Mouse (Mus musculus) midbrain, postnatal 0 days (tissue): ENCODE measurements at regions not wholly inside any gene's neighbourhood (a gene's known extent, or its start where the extent isn't known, plus 50 kb on each side); places are given as distances from the start of the nearest gene placed in this dataset.

Experiments used
- ATAC-seq: fragments of 200-750 bp; cut with Nextera tagmentation; 2 replicates; pipeline ENCODE4 v1.8.0; 2017; ENCODE audit warnings: moderate number of reproducible peaks, mild to moderate bottlenecking, moderate TSS enrichment, moderate library complexity; ENCODE audit not compliant: low FRiP score
- DNase-seq: peaks from one replicate; pipeline ENCODE4 v3.0.0-alpha.2; 2015; ENCODE audit warnings: low spot score
- H3K27ac ChIP-seq: fragments of 300-500 bp; sonication (generic); 2 replicates; pipeline ENCODE4 v1.5.1; 2014; ENCODE audit warnings: low read depth, mild to moderate bottlenecking, low read length, mixed read lengths
- H3K27me3 ChIP-seq: fragments of 300-500 bp; sonication (generic); 2 replicates; pipeline ENCODE4 v1.6.1; 2014; ENCODE audit warnings: low read length, control low read depth, mixed read lengths; ENCODE audit not compliant: insufficient read depth
- H3K36me3 ChIP-seq: fragments of 300-500 bp; sonication (generic); 2 replicates; pipeline ENCODE4 v1.6.1; 2014; ENCODE audit warnings: low read length, control low read depth, mixed read lengths; ENCODE audit not compliant: insufficient read depth
- H3K4me1 ChIP-seq: fragments of 300-500 bp; sonication (generic); 2 replicates; pipeline ENCODE4 v1.6.1; 2014; ENCODE audit warnings: mild to moderate bottlenecking, control low read depth, antibody characterized with exemption, low read length, mixed read lengths; ENCODE audit not compliant: insufficient read depth
- H3K4me2 ChIP-seq: fragments of 300-500 bp; sonication (generic); 2 replicates; pipeline ENCODE4 v1.6.1; 2014; ENCODE audit warnings: low read depth, mild to moderate bottlenecking, low read length, mixed read lengths; ENCODE audit not compliant: poor library complexity, severe bottlenecking
- H3K4me3 ChIP-seq: fragments of 300-500 bp; sonication (generic); 2 replicates; pipeline ENCODE4 v1.5.1; 2014; ENCODE audit warnings: low read depth, mild to moderate bottlenecking, low read length, moderate library complexity
- H3K9ac ChIP-seq: fragments of 300-500 bp; sonication (generic); replicated peaks from 2 replicates; pipeline ENCODE4 v1.6.1; 2014; ENCODE audit warnings: mild to moderate bottlenecking, low read length, moderate library complexity, mixed read lengths; ENCODE audit not compliant: poor library complexity, severe bottlenecking
- H3K9me3 ChIP-seq: fragments of 300-500 bp; sonication (generic); 2 replicates; pipeline ENCODE4 v1.6.1; 2016; ENCODE audit warnings: low read length, control low read depth
- CTCF ChIP-seq: IDR thresholded peaks from 2 replicates; pipeline ENCODE4 v1.5.1; 2016; ENCODE audit warnings: antibody characterized with exemption, mild to moderate bottlenecking
- WGBS: fragments of 180-500 bp; shearing (Covaris S2); extraction: QIAGEN DNeasy Blood & Tissue Kit; methylation state at CpG from one replicate; pipeline ENCODE4 v1.1.7; 2014; 5-methylcytosine and 5-hydroxymethylcytosine counted together

DNA sequence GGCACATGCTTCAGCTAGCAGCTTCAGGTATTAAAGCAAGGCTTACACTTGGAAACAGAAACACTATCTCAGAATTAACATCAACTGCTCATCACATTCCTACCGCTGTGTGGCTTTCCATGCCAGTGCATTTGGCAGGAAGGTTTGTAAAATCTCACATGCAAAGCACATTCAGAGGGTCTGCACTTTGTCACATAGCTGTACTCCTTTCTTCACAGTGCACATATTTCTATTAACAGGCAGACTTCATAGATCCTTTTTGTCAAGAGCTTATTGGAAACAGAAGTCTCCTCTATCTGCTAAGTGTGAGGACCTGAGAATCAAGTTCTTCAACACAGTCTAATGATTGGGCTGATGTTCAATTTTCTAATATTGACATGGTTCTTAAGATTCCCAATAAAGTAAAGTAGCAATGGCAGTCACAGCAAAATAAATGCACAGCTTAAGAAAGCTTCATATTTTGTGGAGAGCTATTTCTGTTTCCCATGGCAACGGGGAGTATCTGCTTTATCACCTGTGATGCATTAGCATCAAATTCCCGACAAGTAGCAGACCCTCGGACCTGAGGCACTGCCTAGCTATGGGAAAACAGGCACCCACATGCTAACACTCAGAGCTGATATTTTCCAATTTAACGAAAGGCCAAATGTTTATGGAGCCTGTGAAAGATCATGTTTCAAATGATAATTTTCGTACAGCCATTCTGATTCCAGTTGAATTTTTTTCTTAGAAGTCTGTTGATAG lies 876.8 kb upstream of the Igfbp7 start:
- 49% methylated on average over 6 of the region's 6 CpGs for WGBS
- DNase-seq (peak; percentile 10), ATAC-seq (no peak; the same call in 1 of the 2 replicates)
- H3K36me3 ChIP-seq: no peaks in the 10 kb centered on the region
- no peaks in the 10 kb centered on the region for H3K9me3 ChIP-seq
- peak; percentile 39 for TF ChIP-seq CTCF
- H3K4me3 ChIP-seq: no peak overlapping the region
- no peak overlapping the region for H3K9ac ChIP-seq
- no peak overlapping the region for H3K27ac ChIP-seq
- H3K27me3 ChIP-seq: no peaks in the 10 kb centered on the region
- peaks cover 3% of the 10 kb centered on the region; the same call in 1 of the 2 replicates for H3K4me1 ChIP-seq
- no peak overlapping the region for H3K4me2 ChIP-seq

DNA sequence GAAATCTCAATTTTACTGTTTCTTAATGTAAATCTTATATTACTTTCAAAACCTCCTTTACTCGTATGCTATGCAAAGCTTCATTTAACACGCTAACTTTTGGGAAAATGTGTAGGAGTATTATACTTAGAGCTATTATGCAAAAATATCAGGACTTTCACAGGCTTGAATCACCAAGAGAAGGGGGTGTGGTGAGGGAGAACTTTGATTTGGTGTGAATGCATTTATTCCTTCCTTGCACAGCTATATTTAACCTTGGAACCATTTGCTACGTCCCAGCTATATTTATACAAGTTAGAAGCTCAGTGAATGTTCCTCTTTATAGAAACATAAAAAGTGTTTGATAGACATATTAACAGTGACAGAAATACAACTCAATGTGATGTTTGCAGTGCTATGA lies 843.6 kb upstream of the Igfbp7 start:
- 82% methylated on average over 3 of the region's 3 CpGs for WGBS
- H3K36me3 ChIP-seq: no peaks in the 10 kb centered on the region

GRCm38 (mm10) chr5:78213696-78214095 lies 805.9 kb upstream of the Igfbp7 start:
- no peaks in the 10 kb centered on the region for H3K36me3 ChIP-seq
- DNase-seq: no peak
- no peak for TF ChIP-seq CTCF
- ATAC-seq: no peak
- H3K27ac ChIP-seq: no peak overlapping the region
- WGBS: 80% methylated on average over 1 of the region's 1 CpGs
- no peak overlapping the region for H3K4me2 ChIP-seq
- H3K27me3 ChIP-seq: no peaks in the 10 kb centered on the region
- no peak overlapping the region for H3K4me3 ChIP-seq
- H3K9me3 ChIP-seq: no peaks in the 10 kb centered on the region
- no peak overlapping the region for H3K9ac ChIP-seq
- H3K4me1 ChIP-seq: no peaks in the 10 kb centered on the region

More for the DNA sequence above, 843.6 kb upstream of the Igfbp7 start:
- no peaks in the 10 kb centered on the region for H3K9me3 ChIP-seq
- ATAC-seq (no peak), DNase-seq (no peak)
- H3K4me2 ChIP-seq: no peak overlapping the region
- no peaks in the 10 kb centered on the region for H3K27me3 ChIP-seq
- H3K4me1 ChIP-seq: no peaks in the 10 kb centered on the region
- no peak overlapping the region for H3K27ac ChIP-seq
- no peak overlapping the region for H3K9ac ChIP-seq
- no peak overlapping the region for H3K4me3 ChIP-seq
- no peak for TF ChIP-seq CTCF
